Mouse (Mus musculus) ES-E14 (cell line): ENCODE measurements around the gene Nup188.

Experiments
- CHD2 ChIP-seq: IDR thresholded peaks from 2 replicates; pipeline ENCODE4 v1.6.1; 2014; ENCODE audit warnings: mild to moderate bottlenecking, low read depth, low read length, inconsistent platforms
- HCFC1 ChIP-seq: IDR thresholded peaks from 2 replicates; pipeline ENCODE4 v1.6.1; 2012; ENCODE audit warnings: low read length, inconsistent platforms, borderline replicate concordance; ENCODE audit not compliant: insufficient read depth
- MAFK ChIP-seq: IDR thresholded peaks from 2 replicates; pipeline ENCODE4 v1.6.1; 2014; ENCODE audit warnings: mild to moderate bottlenecking, low read depth, low read length, inconsistent platforms; ENCODE audit not compliant: insufficient read depth
- ZC3H11A ChIP-seq: IDR thresholded peaks from 2 replicates; pipeline ENCODE4 v1.6.1; 2012; ENCODE audit warnings: low read depth, mild to moderate bottlenecking, inconsistent platforms, low read length, borderline replicate concordance
- ZNF384 ChIP-seq: IDR thresholded peaks from 2 replicates; pipeline ENCODE4 v1.6.1; 2012; ENCODE audit warnings: low read depth, low read length, inconsistent platforms

DNA sequence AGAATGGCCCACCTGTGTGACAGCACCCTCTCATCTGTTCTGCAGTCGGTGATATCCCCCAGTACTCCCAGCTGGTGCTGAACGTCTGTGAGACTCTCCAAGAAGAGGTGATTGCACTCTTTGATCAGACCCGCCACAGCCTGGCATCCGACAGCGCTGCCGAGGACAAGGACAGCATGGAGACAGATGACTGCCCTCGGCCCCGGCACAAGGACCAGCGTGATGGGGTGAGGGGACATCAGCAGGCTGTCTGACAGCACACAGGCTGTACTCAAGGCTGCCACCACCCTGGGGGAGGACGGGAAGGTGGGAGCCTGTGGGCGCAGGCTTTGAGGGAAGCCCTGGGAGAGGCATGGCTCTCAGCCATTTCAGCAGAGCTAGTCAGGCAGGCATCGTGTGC lies 51.0 kb downstream of the Nup188 start:
- TF ChIP-seq CHD2 (no peak), ZC3H11A (no peak), HCFC1 (no peak), ZNF384 (no peak), MAFK (no peak)
